Mouse (Mus musculus) left cerebral cortex, adult 2 months (tissue): ENCODE data around the gene Spryd3. TPM values are rescaled to one million over a fixed set of nuclear protein-coding genes. Genes with fewer than 3 reads are reported as not detected.
A peak's percentile ranks its signal among the peaks of the same experiment; 100 is the strongest.

Source experiments
- DNase-seq, 2 experiments: peaks; one replicate each; pipeline ENCODE4 v3.0.0; 2021 to 2022; ENCODE audit warnings: low spot score in 2 of 2, mixed read lengths in 1 of 2; ENCODE audit errors: extremely low spot score in 1 of 2
- H3K27ac ChIP-seq: fragments of 200-600 bp; 2 replicates; pipeline ENCODE4 v1.8.1; 2022
- H3K4me3 ChIP-seq: fragments of 200-600 bp; 2 replicates; pipeline ENCODE4 v1.8.1; 2022
- CTCF ChIP-seq: fragments of 200-600 bp; IDR thresholded peaks from 2 replicates; pipeline ENCODE4 v1.8.1; 2022; ENCODE audit warnings: antibody characterized with exemption, mild to moderate bottlenecking, moderate library complexity
- intact Hi-C: fragments of 180-260 bp; cut with DNase I; formaldehyde crosslinking; loops from one replicate; pipeline ENCODE4 v1.15.1; 2025
- total RNA-seq, 2 experiments: library from RNA; stranded (reverse); gene quantifications; 2 replicates each; pipeline ENCODE4 v1.2.3; 2021

The Spryd3 gene
- total RNA-seq, 2 experiments from 2014 or later = 152 TPM

- H3K4me3 ChIP-seq = no peak overlapping the region; the same call in 1 of the 2 replicates
These were observed 10.1 kb upstream of the Spryd3 start for GRCm38 (mm10) chr15:102146089-102146488.

GRCm38 (mm10) chr15:102145330-102145729 is 9.3 kb upstream of the Spryd3 start:
- no peak for TF ChIP-seq CTCF
- Histone ChIP-seq H3K27ac (peak overlapping the region; percentile 94), H3K4me3 (peak overlapping the region; percentile 48)
- DNase-seq = peak; percentile 64 to 65
- intact Hi-C loops = no loop called here

More at GRCm38 (mm10) chr15:102146089-102146488, 10.1 kb upstream of the Spryd3 start:
- no peak for DNase-seq
- intact Hi-C loops = loop anchor here (2.0 kb wide), 1 partner anchor 157 kb away; no protein-coding TSS in a partner anchor
- no peak for TF ChIP-seq CTCF
- H3K27ac ChIP-seq = no peak overlapping the region; the same call in 1 of the 2 replicates

GRCm38 (mm10) chr15:102144726-102145125 is 8.7 kb upstream of the Spryd3 start:
- H3K4me3 ChIP-seq = peak overlapping the region; percentile 48
- intact Hi-C loops = no loop called here
- TF ChIP-seq CTCF = no peak

GRCm38 (mm10) chr15:102144274-102144711 is 8.3 kb upstream of the Spryd3 start, which contains the start of gene Igfbp6:
Gene Igfbp6, plus strand, starts transcription at chr15:102144362.
- peak in 1 of 2 experiments; percentile 44 for DNase-seq
- Histone ChIP-seq H3K4me3 (peak within 1 kb of the TSS; percentile 48), H3K27ac (peak within 1 kb of the TSS; percentile 94)
- intact Hi-C loops = no loop called here
- TF ChIP-seq CTCF = no peak

More at GRCm38 (mm10) chr15:102144726-102145125, 8.7 kb upstream of the Spryd3 start:
- H3K27ac ChIP-seq = peak overlapping the region; percentile 94
- DNase-seq = no peak

- peak overlapping the region; percentile 48 for H3K4me3 ChIP-seq
- peak in 1 of 2 experiments; percentile 32 for DNase-seq
- intact Hi-C loops = loop anchor here (2.0 kb wide), 1 partner anchor 34 kb away; no protein-coding TSS in a partner anchor
These were observed 7.2 kb upstream of the Spryd3 start for GRCm38 (mm10) chr15:102142914-102143912.

GRCm38 (mm10) chr15:102141120-102141519 is 5.1 kb upstream of the Spryd3 start:
- Histone ChIP-seq H3K27ac (no peak overlapping the region), H3K4me3 (no peak overlapping the region)
- TF ChIP-seq CTCF = no peak
- intact Hi-C loops = no loop called here
- DNase-seq = no peak

More at GRCm38 (mm10) chr15:102142914-102143912, 7.2 kb upstream of the Spryd3 start:
- H3K27ac ChIP-seq = peak overlapping the region; percentile 94
- no peak for TF ChIP-seq CTCF

GRCm38 (mm10) chr15:102135522-102136128 is 409 bp downstream of the Spryd3 start:
- intact Hi-C loops = no loop called here

GRCm38 (mm10) chr15:102134709-102135108 is 1.3 kb downstream of the Spryd3 start:
- intact Hi-C loops = no loop called here
- DNase-seq = no peak
- no peak for TF ChIP-seq CTCF
- Histone ChIP-seq H3K4me3 (peak overlapping the region; percentile 74; the same call in 1 of the 2 replicates), H3K27ac (no peak overlapping the region)

More at GRCm38 (mm10) chr15:102135522-102136128, 409 bp downstream of the Spryd3 start:
- TF ChIP-seq CTCF = no peak
- no peak for DNase-seq
- H3K27ac ChIP-seq = peak overlapping the region; percentile 93
- H3K4me3 ChIP-seq = peak overlapping the region; percentile 74

GRCm38 (mm10) chr15:102133314-102133713 is 2.7 kb downstream of the Spryd3 start:
- H3K27ac ChIP-seq = no peak overlapping the region
- TF ChIP-seq CTCF = no peak
- DNase-seq = no peak
- no peak overlapping the region for H3K4me3 ChIP-seq
- intact Hi-C loops = no loop called here

- intact Hi-C loops = no loop called here
- no peak for TF ChIP-seq CTCF
These were observed 9.7 kb downstream of the Spryd3 start for GRCm38 (mm10) chr15:102126303-102126702.

GRCm38 (mm10) chr15:102120530-102120929 is 15.5 kb downstream of the Spryd3 start:
- DNase-seq = no peak
- no peak overlapping the region for H3K4me3 ChIP-seq
- TF ChIP-seq CTCF = no peak
- intact Hi-C loops = no loop called here
- H3K27ac ChIP-seq = no peak overlapping the region

More at GRCm38 (mm10) chr15:102126303-102126702, 9.7 kb downstream of the Spryd3 start:
- DNase-seq = no peak
- H3K4me3 ChIP-seq = no peak overlapping the region
- H3K27ac ChIP-seq = no peak overlapping the region

GRCm38 (mm10) chr15:102119831-102120170 is 16.2 kb downstream of the Spryd3 start:
- intact Hi-C loops = no loop called here
- no peak overlapping the region for H3K4me3 ChIP-seq
- no peak for TF ChIP-seq CTCF
- no peak for DNase-seq
- H3K27ac ChIP-seq = no peak overlapping the region
